ENCODE assay signal across 9 mouse cellular contexts in genomic region chr3:69118827-69119226, GRCm38 (mm10). TPM values are rescaled to one million over a fixed set of nuclear protein-coding genes. Genes with fewer than 3 reads are reported as not detected.
DNase-seq lines count a peak whose midpoint lies in the region; ATAC-seq and TF ChIP-seq lines count a peak whose summit lies in the region.
"Had no signal": no experiment of that assay in that cellular context is flagged by ENCODE, and none has a peak within 500 bp of the region (broad histone marks: within the 10 kb centered on the region; RNA-seq: fewer than 3 reads in every experiment).

No protein-coding gene starts in this region.

- in situ Hi-C loops in ES-E14 (cut with MboI; ENCODE audit: low sequenced_read_pairs in 2 of 2, unreplicated experiment in 2 of 2) = no loop called here

- TF ChIP-seq POLR2A in heart, adult 2 months (IDR thresholded peaks at IDR 0.05; ENCODE audit: insufficient read depth, low read depth, low read length) = no peak

- no peak overlapping the region for H3K4me3 ChIP-seq in heart, adult 2 months
- no peak overlapping the region for H3K4me3 ChIP-seq in heart, embryonic 11.5 days (ENCODE audit: low read depth, low read length)
- no peak overlapping the region for H3K4me3 ChIP-seq in ES-E14 (ENCODE audit: insufficient read depth in 1 of 2, low read depth in 1 of 2, low read length in 2 of 2, poor library complexity in 1 of 2, severe bottlenecking in 1 of 2)

- H3K4me1 ChIP-seq in heart, adult 2 months (ENCODE audit: control insufficient read depth, insufficient read depth, low read length) = peaks cover 22% of the 10 kb centered on the region
- peaks cover 3% of the 10 kb centered on the region; the same call in 1 of the 2 replicates for H3K4me1 ChIP-seq in heart, embryonic 11.5 days (ENCODE audit: control insufficient read depth, insufficient read depth, low read length)
- peaks cover 2 to 6% of the 10 kb centered on the region in 2 experiments; a peak in 2 of 4 replicates for H3K4me1 ChIP-seq in ES-E14 (ENCODE audit: control insufficient read depth in 2 of 2, insufficient read depth in 2 of 2, low read length in 2 of 2, poor library complexity in 1 of 2)

- H3K27ac ChIP-seq in heart, adult 2 months = peak overlapping the region; percentile 51
- H3K27ac ChIP-seq in heart, embryonic 11.5 days (ENCODE audit: low read depth, low read length) = no peak overlapping the region
- H3K27ac ChIP-seq in ES-E14 (ENCODE audit: insufficient read depth, low read depth, low read length, poor library complexity, severe bottlenecking) = no peak overlapping the region; the same call in 1 of the 2 replicates

- H3K27me3 ChIP-seq in heart, adult 2 months (ENCODE audit: control insufficient read depth, insufficient read depth, low read length) = no peaks in the 10 kb centered on the region
- H3K27me3 ChIP-seq in heart, embryonic 11.5 days (ENCODE audit: control insufficient read depth, insufficient read depth, low read length) = no peaks in the 10 kb centered on the region

- ATAC-seq in heart, embryonic 11.5 days (replicated peaks; ENCODE audit: insufficient number of reproducible peaks, low FRiP score, low TSS enrichment) = no peak

- H3K9me3 ChIP-seq in heart, embryonic 11.5 days (replicated peaks; ENCODE audit: control insufficient read depth, low read length) = no peaks in the 10 kb centered on the region
- H3K9me3 ChIP-seq in ES-E14 (ENCODE audit: control insufficient read depth, insufficient read depth, low read depth, low read length) = no peaks in the 10 kb centered on the region

- WGBS in heart, adult 2 months = 28% methylated on average over 3 of the region's 3 CpGs
- 52% methylated on average over 3 of the region's 3 CpGs for WGBS in heart, embryonic 11.5 days (ENCODE audit: insufficient replicate concordance)

- intact Hi-C loops in heart, adult 2 months (cut with DNase I) = no loop called here

- peak in 1 of 2 experiments; percentile 33 for DNase-seq in heart, adult 2 months
- DNase-seq in ES-E14 (ENCODE audit: low read depth, low spot score) = peak; percentile 17
- peak; percentile 71 for DNase-seq in brain, adult 2 months (ENCODE audit: low read depth, low spot score)
- DNase-seq in heart, postnatal 4 days = peak; percentile 6
- DNase-seq in ovary, postnatal 14 days (ENCODE audit: low spot score) = no peak
- no peak for DNase-seq in kidney, postnatal 4 days
- DNase-seq in thymus, postnatal 10 days (ENCODE audit: low spot score in 2 of 2) = no peak
- DNase-seq: kidney, adult 18-20 months had no signal

- peaks cover 8% of the 10 kb centered on the region for H3K79me2 ChIP-seq in heart, adult 2 months (replicated peaks; ENCODE audit: control insufficient read depth, insufficient read depth, low read length)

- TF ChIP-seq EP300 in heart, adult 2 months (IDR thresholded peaks at IDR 0.05; ENCODE audit: insufficient read depth, low read depth, low read length) = no peak

- H3K4me2 ChIP-seq in heart, embryonic 11.5 days = no peak overlapping the region

- no peak overlapping the region for H3K9ac ChIP-seq in heart, adult 2 months (ENCODE audit: low read depth, low read length)
- no peak overlapping the region for H3K9ac ChIP-seq in heart, embryonic 11.5 days (ENCODE audit: low read depth, low read length)
- H3K9ac ChIP-seq in ES-E14 (ENCODE audit: insufficient read depth, low read depth, low read length, poor library complexity, severe bottlenecking) = 0 out of 2 replicates have a peak overlapping the region, but pooled peaks have one; percentile 4

- H3K36me3 ChIP-seq in heart, adult 2 months (ENCODE audit: control insufficient read depth, insufficient read depth, low read length) = peaks cover 68% of the 10 kb centered on the region
- H3K36me3 ChIP-seq in heart, embryonic 11.5 days (ENCODE audit: control insufficient read depth, insufficient read depth, low read length) = no peaks in the 10 kb centered on the region
- H3K36me3 ChIP-seq in ES-E14 (ENCODE audit: control insufficient read depth, insufficient read depth, low read length, poor library complexity, severe bottlenecking) = no peaks in the 10 kb centered on the region; the same call in 1 of the 2 replicates

- TF ChIP-seq CTCF in heart, adult 2 months (IDR thresholded peaks at IDR 0.05) = 0 out of 2 replicates have a peak, but pooled peaks have one; percentile 3

TF ChIP-seq in ES-E14, 5 proteins besides CTCF, POLR2A, EP300 and RAD21:
- peak; percentile 92 for TF ChIP-seq MAFK (IDR thresholded peaks at IDR 0.05; ENCODE audit: insufficient read depth, low read depth, low read length)
- no peak for TF ChIP-seq ZC3H11A (IDR thresholded peaks at IDR 0.05; ENCODE audit: borderline replicate concordance, low read depth, low read length)

RNA-seq across cellular contexts. Expression of gene Kpna4, which starts 8.1 kb away (rescaled TPM):
- total RNA-seq in heart, adult 2 months (2021) = 10 to 100 TPM; 81.5 to 94.6 TPM
- polyA plus RNA-seq in heart, adult 2 months (2012; rRNA removed) = 14.4 and 29.9 TPM in 2 replicates
- 27.3 and 30.9 TPM in 2 replicates for polyA plus RNA-seq in heart, embryonic 11.5 days (2014; fragmentation: Nextera tagmentation; extraction: Ambion mirVana)
- 21.2 and 33.8 TPM in 2 replicates for total RNA-seq in ES-E14 (2012; rRNA removed)
- total RNA-seq in heart, postnatal 4 days (2021) = 10 to 100 TPM; 56.0 to 60.5 TPM

Comparison
In these comparisons a context has a peak if more than half of its experiments do, and no peak if none do; other contexts are left out.
1. DNase-seq: peak in ES-E14 (single experiment), brain, adult 2 months (single experiment) and heart, postnatal 4 days (single experiment); none in ovary, postnatal 14 days (single experiment), kidney, postnatal 4 days (0 of 2) and thymus, postnatal 10 days (0 of 2).